Mouse (Mus musculus) neural tube, embryonic 13.5 days (tissue): Measurements from ENCODE around the gene Skap2. TPM values are rescaled to one million over a fixed set of nuclear protein-coding genes. Genes with fewer than 3 reads are reported as not detected.

Experiments
- ATAC-seq: fragments of 200-750 bp; cut with Nextera tagmentation; 2 replicates; pipeline ENCODE4 v1.8.0; 2017; ENCODE audit warnings: low read depth, mild to moderate bottlenecking, moderate TSS enrichment, moderate library complexity
- H3K27ac ChIP-seq: fragments of 300-500 bp; sonication (generic); replicated peaks from 2 replicates; pipeline ENCODE4 v1.5.1; 2015; ENCODE audit warnings: moderate library complexity, mild to moderate bottlenecking, inconsistent platforms
- H3K27me3 ChIP-seq: fragments of 300-500 bp; sonication (generic); 2 replicates; pipeline ENCODE4 v1.6.1; 2015; ENCODE audit warnings: mild to moderate bottlenecking, inconsistent platforms
- H3K36me3 ChIP-seq: fragments of 300-500 bp; sonication (generic); 2 replicates; pipeline ENCODE4 v1.6.1; 2015; ENCODE audit warnings: mild to moderate bottlenecking, inconsistent platforms
- H3K4me1 ChIP-seq: fragments of 300-500 bp; sonication (generic); replicated peaks from 2 replicates; pipeline ENCODE4 v1.6.1; 2015; ENCODE audit warnings: inconsistent platforms
- H3K4me2 ChIP-seq: fragments of 300-500 bp; sonication (generic); 2 replicates; pipeline ENCODE4 v1.6.1; 2015; ENCODE audit warnings: inconsistent platforms, mild to moderate bottlenecking, moderate library complexity
- H3K4me3 ChIP-seq: fragments of 300-500 bp; sonication (generic); 2 replicates; pipeline ENCODE4 v1.5.1; 2015; ENCODE audit warnings: mild to moderate bottlenecking, inconsistent platforms
- H3K9ac ChIP-seq: fragments of 300-500 bp; sonication (generic); 2 replicates; pipeline ENCODE4 v1.6.1; 2015; ENCODE audit warnings: moderate library complexity, mild to moderate bottlenecking, inconsistent platforms
- H3K9me3 ChIP-seq: fragments of 300-500 bp; sonication (generic); 2 replicates; pipeline ENCODE4 v1.6.1; 2016; ENCODE audit warnings: inconsistent platforms
- WGBS: fragments of 180-500 bp; shearing (Covaris S2); methylation state at CpG from one replicate; pipeline ENCODE4 v1.1.7; 2015; 5-methylcytosine and 5-hydroxymethylcytosine counted together
- polyA plus RNA-seq: library from polyadenylated mRNA; unstranded; fragments of >200 nt; fragmentation: Nextera tagmentation; extraction: Ambion mirVana; gene quantifications from 2 replicates; pipeline ENCODE4 v1.2.1, GENCODE M21; 2015

Skap2 gene
- polyA plus RNA-seq, 1 experiment from 2014 or later: 37.0 TPM

GRCm38 (mm10) chr6:51908495-51908894, 103.9 kb downstream of the Skap2 start:
- Histone ChIP-seq H3K9ac (no peak overlapping the region), H3K36me3 (no peaks in the 10 kb centered on the region), H3K4me2 (no peak overlapping the region), H3K27ac (no peak overlapping the region), H3K9me3 (no peaks in the 10 kb centered on the region), H3K4me3 (no peak overlapping the region), H3K27me3 (no peaks in the 10 kb centered on the region), H3K4me1 (peaks cover 10% of the 10 kb centered on the region)
- no peak for ATAC-seq

- peak; percentile 63; the same call in 1 of the 2 replicates for ATAC-seq
Observed at GRCm38 (mm10) chr6:51905659-51906058, 106.7 kb downstream of the Skap2 start.

GRCm38 (mm10) chr6:51901544-51901943, 110.8 kb downstream of the Skap2 start:
- Histone ChIP-seq H3K9ac (no peak overlapping the region), H3K9me3 (no peaks in the 10 kb centered on the region), H3K27ac (no peak overlapping the region), H3K27me3 (no peaks in the 10 kb centered on the region), H3K4me3 (no peak overlapping the region), H3K4me1 (peaks cover 10% of the 10 kb centered on the region), H3K36me3 (no peaks in the 10 kb centered on the region), H3K4me2 (no peak overlapping the region)
- WGBS: 78% methylated on average over 1 of the region's 1 CpGs
- ATAC-seq: no peak

More at GRCm38 (mm10) chr6:51905659-51906058, 106.7 kb downstream of the Skap2 start:
- Histone ChIP-seq H3K27ac (0 out of 2 replicates have a peak overlapping the region, but pooled peaks have one; percentile 33), H3K27me3 (no peaks in the 10 kb centered on the region), H3K4me1 (peaks cover 10% of the 10 kb centered on the region), H3K4me3 (no peak overlapping the region), H3K9me3 (no peaks in the 10 kb centered on the region), H3K36me3 (no peaks in the 10 kb centered on the region), H3K4me2 (no peak overlapping the region), H3K9ac (no peak overlapping the region)
- WGBS: 56% methylated on average over 4 of the region's 4 CpGs

- Histone ChIP-seq H3K27ac (no peak overlapping the region), H3K4me1 (no peaks in the 10 kb centered on the region), H3K4me3 (no peak overlapping the region), H3K36me3 (no peaks in the 10 kb centered on the region), H3K9me3 (no peaks in the 10 kb centered on the region), H3K9ac (no peak overlapping the region), H3K4me2 (no peak overlapping the region), H3K27me3 (no peaks in the 10 kb centered on the region)
- WGBS: 83% methylated on average over 8 of the region's 8 CpGs
- no peak for ATAC-seq
Observed at GRCm38 (mm10) chr6:51898318-51898994, 113.9 kb downstream of the Skap2 start.

GRCm38 (mm10) chr6:51895753-51896152, 116.6 kb downstream of the Skap2 start:
- no peaks in the 10 kb centered on the region for H3K27me3 ChIP-seq
- no peak overlapping the region for H3K27ac ChIP-seq
- no peaks in the 10 kb centered on the region for H3K9me3 ChIP-seq
- WGBS: 83% methylated on average over 3 of the region's 3 CpGs
- H3K4me1 ChIP-seq: no peaks in the 10 kb centered on the region
- no peaks in the 10 kb centered on the region for H3K36me3 ChIP-seq
- no peak overlapping the region for H3K4me2 ChIP-seq
- no peak overlapping the region for H3K4me3 ChIP-seq
- no peak overlapping the region for H3K9ac ChIP-seq
- no peak for ATAC-seq

- no peaks in the 10 kb centered on the region for H3K4me1 ChIP-seq
- 89% methylated on average over 3 of the region's 3 CpGs for WGBS
- no peak overlapping the region for H3K9ac ChIP-seq
- ATAC-seq: no peak
- no peaks in the 10 kb centered on the region for H3K9me3 ChIP-seq
- no peak overlapping the region for H3K4me2 ChIP-seq
- no peaks in the 10 kb centered on the region for H3K36me3 ChIP-seq
- H3K4me3 ChIP-seq: no peak overlapping the region
- no peaks in the 10 kb centered on the region for H3K27me3 ChIP-seq
- H3K27ac ChIP-seq: no peak overlapping the region
Observed at GRCm38 (mm10) chr6:51894717-51895116, 117.6 kb downstream of the Skap2 start.

- Histone ChIP-seq H3K27me3 (no peaks in the 10 kb centered on the region), H3K9me3 (no peaks in the 10 kb centered on the region), H3K9ac (no peak overlapping the region), H3K4me1 (peaks cover 7% of the 10 kb centered on the region; the same call in 1 of the 2 replicates), H3K27ac (no peak overlapping the region), H3K4me3 (no peak overlapping the region), H3K4me2 (no peak overlapping the region), H3K36me3 (no peaks in the 10 kb centered on the region)
- WGBS: 76% methylated on average over 5 of the region's 5 CpGs
- ATAC-seq: no peak
Observed at GRCm38 (mm10) chr6:51890356-51890755, 122.0 kb downstream of the Skap2 start.

GRCm38 (mm10) chr6:51889824-51890223, 122.5 kb downstream of the Skap2 start:
- no peaks in the 10 kb centered on the region for H3K9me3 ChIP-seq
- no peak overlapping the region for H3K27ac ChIP-seq
- H3K36me3 ChIP-seq: no peaks in the 10 kb centered on the region
- peaks cover 7% of the 10 kb centered on the region; the same call in 1 of the 2 replicates for H3K4me1 ChIP-seq
- no peak overlapping the region for H3K4me2 ChIP-seq
- no peak overlapping the region for H3K4me3 ChIP-seq
- 86% methylated on average over 4 of the region's 4 CpGs for WGBS
- no peak for ATAC-seq
- no peak overlapping the region for H3K9ac ChIP-seq
- no peaks in the 10 kb centered on the region for H3K27me3 ChIP-seq

GRCm38 (mm10) chr6:51886902-51887431, 125.4 kb downstream of the Skap2 start:
- 54% methylated on average over 3 of the region's 3 CpGs for WGBS
- Histone ChIP-seq H3K9me3 (no peaks in the 10 kb centered on the region), H3K27me3 (no peaks in the 10 kb centered on the region), H3K4me2 (no peak overlapping the region), H3K36me3 (no peaks in the 10 kb centered on the region), H3K4me3 (no peak overlapping the region), H3K4me1 (peaks cover 20% of the 10 kb centered on the region), H3K27ac (0 out of 2 replicates have a peak overlapping the region, but pooled peaks have one; percentile 28), H3K9ac (no peak overlapping the region)
- no peak for ATAC-seq

GRCm38 (mm10) chr6:51882880-51883274, 129.5 kb downstream of the Skap2 start:
- Histone ChIP-seq H3K9ac (no peak overlapping the region), H3K27me3 (no peaks in the 10 kb centered on the region), H3K27ac (0 out of 2 replicates have a peak overlapping the region, but pooled peaks have one; percentile 28), H3K4me1 (peaks cover 48% of the 10 kb centered on the region), H3K36me3 (no peaks in the 10 kb centered on the region), H3K9me3 (no peaks in the 10 kb centered on the region), H3K4me2 (no peak overlapping the region), H3K4me3 (no peak overlapping the region)
- ATAC-seq: no peak
- WGBS: 55% methylated on average over 5 of the region's 5 CpGs

- no peaks in the 10 kb centered on the region for H3K9me3 ChIP-seq
- ATAC-seq: no peak
- H3K27me3 ChIP-seq: no peaks in the 10 kb centered on the region
- H3K4me2 ChIP-seq: no peak overlapping the region
- WGBS: 61% methylated on average over 17 of the region's 17 CpGs
- H3K4me1 ChIP-seq: peaks cover 53% of the 10 kb centered on the region
- no peak overlapping the region for H3K27ac ChIP-seq
- H3K9ac ChIP-seq: no peak overlapping the region
- no peaks in the 10 kb centered on the region for H3K36me3 ChIP-seq
- H3K4me3 ChIP-seq: no peak overlapping the region
Observed at GRCm38 (mm10) chr6:51882266-51882879, 130.0 kb downstream of the Skap2 start.

- Histone ChIP-seq H3K4me1 (peaks cover 56% of the 10 kb centered on the region), H3K4me3 (no peak overlapping the region), H3K4me2 (0 out of 2 replicates have a peak overlapping the region, but pooled peaks have one; percentile 11), H3K27me3 (no peaks in the 10 kb centered on the region), H3K9ac (no peak overlapping the region), H3K9me3 (no peaks in the 10 kb centered on the region), H3K36me3 (no peaks in the 10 kb centered on the region), H3K27ac (peak overlapping the region; percentile 42; the same call in 1 of the 2 replicates)
- ATAC-seq: no peak
- WGBS: 40% methylated on average over 13 of the region's 13 CpGs
Observed at GRCm38 (mm10) chr6:51881181-51881968, 131.0 kb downstream of the Skap2 start.
